Mouse (Mus musculus) myocyte (in vitro differentiated cells): ENCODE results near the gene Ecsit. TPM values are rescaled to one million over a fixed set of nuclear protein-coding genes. Genes with fewer than 3 reads are reported as not detected.
"Not testable (repeated sequence)": the region's sequence is repeated elsewhere in the genome, so short reads cannot be mapped to it uniquely, and the experiment has no call there.

Experiments
- H3K27me3 ChIP-seq: one replicate; pipeline ENCODE4 v1.6.1; 2011; ENCODE audit not compliant: control insufficient read depth, insufficient read depth, insufficient read length
- H3K36me3 ChIP-seq: one replicate; pipeline ENCODE4 v1.6.1; 2011; ENCODE audit not compliant: control insufficient read depth, insufficient read depth
- H3K4me2 ChIP-seq: one replicate; pipeline ENCODE4 v1.6.1; 2011; ENCODE audit warnings: low read depth, control low read depth
- H3K4me3 ChIP-seq: one replicate; pipeline ENCODE4 v1.5.1; 2011; ENCODE audit warnings: mild to moderate bottlenecking, control low read depth, moderate library complexity
- H3K79me2 ChIP-seq: one replicate; pipeline ENCODE4 v1.6.1; 2011; ENCODE audit not compliant: control insufficient read depth, insufficient read depth
- H3ac ChIP-seq: one replicate; pipeline ENCODE4 v1.6.1; 2011; ENCODE audit not compliant: control insufficient read depth, insufficient read length
- CEBPB ChIP-seq: IDR thresholded peaks from 2 replicates; pipeline ENCODE4 v1.6.1; 2011; ENCODE audit warnings: mild to moderate bottlenecking, moderate library complexity; ENCODE audit not compliant: poor library complexity, insufficient read depth, severe bottlenecking
- E2F4 ChIP-seq: IDR thresholded peaks from one replicate; pipeline ENCODE4 v1.6.1; 2011; ENCODE audit warnings: mild to moderate bottlenecking, control low read depth, moderate library complexity; ENCODE audit not compliant: insufficient read depth
- MAX ChIP-seq: IDR thresholded peaks from one replicate; pipeline ENCODE4 v1.6.1; 2011; ENCODE audit warnings: low read depth, mild to moderate bottlenecking, control low read depth
- MYOD1 ChIP-seq, 3 experiments: IDR thresholded peaks; one replicate each; pipeline ENCODE4 v1.6.1; 2011; ENCODE audit warnings: control low read depth in 2 of 3, low read depth in 2 of 3, mild to moderate bottlenecking in 2 of 3, moderate library complexity in 1 of 3; ENCODE audit not compliant: insufficient read length in 2 of 3, control insufficient read depth in 1 of 3
- MYOG ChIP-seq, 3 experiments: IDR thresholded peaks; one replicate each; pipeline ENCODE4 v1.6.1; 2011; ENCODE audit warnings: control low read depth in 2 of 3, low read depth in 2 of 3, mild to moderate bottlenecking in 2 of 3; ENCODE audit not compliant: insufficient read length in 2 of 3, control insufficient read depth in 1 of 3, insufficient read depth in 1 of 3
- POLR2A ChIP-seq: IDR thresholded peaks from one replicate; pipeline ENCODE4 v1.6.1; 2011; ENCODE audit warnings: low read depth, mild to moderate bottlenecking, control low read depth, moderate library complexity; ENCODE audit not compliant: insufficient read length
- POLR2AphosphoS2 ChIP-seq: IDR thresholded peaks from one replicate; pipeline ENCODE4 v1.6.1; 2011; ENCODE audit warnings: low read depth, control low read depth; ENCODE audit not compliant: insufficient read length
- REST ChIP-seq: IDR thresholded peaks from one replicate; pipeline ENCODE4 v1.6.1; 2011; ENCODE audit warnings: mild to moderate bottlenecking, control low read depth, moderate library complexity; ENCODE audit not compliant: insufficient read depth, insufficient read length
- SRF ChIP-seq: IDR thresholded peaks from one replicate; pipeline ENCODE4 v1.6.1; 2011; ENCODE audit warnings: low read depth; ENCODE audit not compliant: control insufficient read depth, insufficient read length
- TCF12 ChIP-seq: IDR thresholded peaks from one replicate; pipeline ENCODE4 v1.6.1; 2011; ENCODE audit warnings: mild to moderate bottlenecking, control low read depth; ENCODE audit not compliant: poor library complexity, insufficient read depth, severe bottlenecking
- TCF3 ChIP-seq: IDR thresholded peaks from one replicate; pipeline ENCODE4 v1.6.1; 2011; ENCODE audit warnings: low read depth, control low read depth; ENCODE audit not compliant: insufficient read length
- USF1 ChIP-seq: IDR thresholded peaks from one replicate; pipeline ENCODE4 v1.6.1; 2011; ENCODE audit warnings: low read depth, mild to moderate bottlenecking, control low read depth, moderate library complexity
- polyA plus RNA-seq: library from polyadenylated mRNA; unstranded; fragments of >200 nt; fragmentation: generic; extraction: Trizol; gene quantifications from one replicate; pipeline ENCODE4 v1.2.1, GENCODE M21; 2012; ENCODE audit warnings: missing spikeins

Ecsit gene
- polyA plus RNA-seq, 1 experiment: 37.0 TPM

DNA sequence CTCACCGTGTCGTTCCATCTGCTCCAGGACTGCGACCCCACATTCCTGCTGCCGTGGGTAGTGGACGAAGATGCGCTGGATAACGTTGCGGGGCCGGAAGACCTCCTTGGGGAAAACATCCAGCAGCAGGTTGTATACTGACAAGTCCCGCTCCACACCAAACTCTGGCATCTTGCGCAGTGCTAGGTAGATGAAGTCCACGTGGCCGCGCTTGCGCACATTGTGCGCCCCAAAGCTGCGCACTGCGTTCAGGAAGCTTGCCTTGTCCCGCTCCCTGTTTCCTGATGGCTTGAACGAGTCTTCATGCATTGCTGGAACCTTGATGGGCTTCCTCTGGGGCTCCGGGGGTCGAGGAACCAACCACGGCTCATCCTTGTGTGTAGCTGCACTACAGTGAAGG is 9.0 kb downstream of the Ecsit start:
- Histone ChIP-seq H3K27me3 (no peaks in the 10 kb centered on the region), H3K4me3 (no peak overlapping the region), H3K79me2 (no peaks in the 10 kb centered on the region), H3K36me3 (peaks cover 8% of the 10 kb centered on the region), H3ac (no peak overlapping the region), H3K4me2 (no peak overlapping the region)
- TF ChIP-seq MAX (no peak), MYOG (IDR thresholded peaks at IDR 0.05; ENCODE audit: control insufficient read depth in 1 of 3, insufficient read depth in 1 of 3, insufficient read length in 2 of 3, low read depth in 2 of 3) (no peak), SRF (no peak), REST (no peak)

DNA sequence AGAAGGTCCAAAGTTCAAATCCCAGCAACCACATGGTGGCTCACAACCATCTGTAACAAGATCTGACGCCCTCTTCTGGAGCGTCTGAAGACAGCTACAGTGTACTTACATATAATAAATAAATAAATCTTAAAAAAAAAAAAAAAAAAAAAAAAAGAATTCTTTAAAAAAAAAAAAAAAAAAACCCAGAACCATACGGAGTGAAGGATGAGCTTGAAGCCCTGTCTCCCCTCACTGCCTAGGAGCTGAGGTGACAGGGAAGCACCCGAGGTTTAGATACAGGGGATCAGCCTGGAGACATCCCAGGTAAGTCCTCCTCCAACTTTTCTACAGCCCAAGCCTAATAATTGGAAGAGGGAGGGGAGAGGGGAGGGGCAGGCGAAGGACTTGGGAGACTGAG is 9.5 kb downstream of the Ecsit start:
- H3K27me3 ChIP-seq: not testable (repeated sequence)

DNA sequence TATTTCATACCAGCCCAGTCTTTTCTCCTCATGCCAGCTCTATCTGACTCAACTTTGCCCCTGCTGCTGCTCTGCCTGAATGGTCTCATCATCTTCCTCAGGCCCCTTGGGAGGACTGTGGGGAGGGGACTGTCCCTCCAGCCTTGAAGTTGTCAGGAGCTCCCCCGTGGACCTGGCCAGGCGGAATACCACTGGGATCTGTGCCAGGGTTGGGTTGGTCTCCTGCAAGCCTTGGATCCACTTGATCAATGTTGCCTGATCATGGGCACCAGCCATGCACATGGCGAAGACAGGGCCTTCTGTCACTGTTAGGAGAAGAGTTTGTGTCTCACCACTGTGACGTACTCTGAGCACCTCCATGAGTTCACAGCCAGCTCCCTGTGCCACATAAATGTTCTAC is 13.0 kb downstream of the Ecsit start:
- H3K27me3 ChIP-seq: no peaks in the 10 kb centered on the region
- TF ChIP-seq TCF3: no peak
- no peak for TF ChIP-seq MYOG (IDR thresholded peaks at IDR 0.05; ENCODE audit: control insufficient read depth in 1 of 3, insufficient read depth in 1 of 3, insufficient read length in 2 of 3, low read depth in 2 of 3)
- TF ChIP-seq CEBPB: no peak
- no peak for TF ChIP-seq POLR2A
- no peak for TF ChIP-seq E2F4
- TF ChIP-seq MAX: no peak
- no peak for TF ChIP-seq SRF
- TF ChIP-seq TCF12: no peak
- no peak for TF ChIP-seq REST
- TF ChIP-seq MYOD1 (IDR thresholded peaks at IDR 0.05; ENCODE audit: control insufficient read depth in 1 of 3, insufficient read length in 2 of 3, low read depth in 2 of 3): no peak
- no peak for TF ChIP-seq USF1
- no peak for TF ChIP-seq POLR2AphosphoS2
- no peaks in the 10 kb centered on the region for H3K36me3 ChIP-seq
- H3K4me2 ChIP-seq: peak overlapping the region; percentile 83
- H3ac ChIP-seq: no peak overlapping the region
- H3K4me3 ChIP-seq: peak overlapping the region; percentile 26
- H3K79me2 ChIP-seq: no peaks in the 10 kb centered on the region

More for the DNA sequence above, 9.5 kb downstream of the Ecsit start:
- H3K36me3 ChIP-seq, H3K4me3 ChIP-seq, H3K79me2 ChIP-seq, H3K4me2 ChIP-seq, H3ac ChIP-seq: not testable (repeated sequence)

DNA sequence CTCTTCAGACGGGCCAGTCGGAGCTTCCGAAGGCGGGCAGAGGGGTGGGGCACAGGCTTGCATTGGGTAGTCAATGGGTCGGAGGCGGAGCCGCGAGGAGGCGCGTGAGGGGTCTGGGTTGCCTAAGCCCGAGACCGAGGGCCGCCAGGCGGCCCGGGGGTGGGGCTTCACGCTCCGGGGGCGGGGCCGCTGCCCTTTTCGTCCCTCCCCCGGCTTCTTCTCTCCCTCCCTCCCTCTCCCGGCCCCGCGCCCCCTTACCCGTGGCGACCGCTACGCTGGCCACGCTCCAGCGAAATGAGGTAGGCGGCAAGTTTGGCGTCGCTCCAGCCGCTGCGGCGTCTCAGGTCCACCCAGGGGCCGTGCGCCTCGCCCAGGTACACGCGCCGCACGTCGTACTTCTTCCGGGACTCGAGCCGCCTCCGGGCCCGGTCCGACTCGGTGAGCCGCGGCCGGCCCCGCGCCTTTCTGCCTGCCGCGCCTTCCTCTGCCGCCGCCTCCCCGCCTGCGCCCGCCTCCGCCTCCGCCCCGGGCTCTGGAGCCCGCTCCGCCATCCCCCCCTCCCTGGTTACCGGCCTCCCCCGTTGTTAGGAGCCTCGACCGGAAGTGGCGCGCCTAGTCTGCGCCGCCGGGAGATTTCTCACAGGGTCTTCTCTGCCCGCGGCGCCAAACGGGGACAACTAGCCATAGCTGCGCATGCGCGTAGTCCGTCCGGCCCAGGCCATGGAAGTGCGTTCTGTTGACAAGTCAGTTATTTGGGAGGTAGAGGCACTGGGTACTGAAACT is 14.3 kb downstream of the Ecsit start, which contains the start of the genes Gm49318 and Zfp653:
Gene Gm49318, minus strand, starts transcription at position 469 of the 783 bp plus-strand sequence.
Gene Zfp653, minus strand, starts transcription at position 586 of the 783 bp plus-strand sequence.
- Histone ChIP-seq H3ac (peak within 1 kb of the TSS; percentile 82), H3K79me2 (no peaks in the 10 kb centered on the region), H3K4me2 (peak within 1 kb of the TSS; percentile 83), H3K27me3 (no peaks in the 10 kb centered on the region), H3K36me3 (no peaks in the 10 kb centered on the region), H3K4me3 (peak within 1 kb of the TSS; percentile 26)
- TF ChIP-seq MYOG (IDR thresholded peaks at IDR 0.05; ENCODE audit: control insufficient read depth in 1 of 3, insufficient read depth in 1 of 3, insufficient read length in 2 of 3, low read depth in 2 of 3) (no peak), POLR2A (peak; percentile 71), E2F4 (peak; percentile 18), SRF (peak; percentile 10), POLR2AphosphoS2 (peak; percentile 79), TCF12 (no peak)

DNA sequence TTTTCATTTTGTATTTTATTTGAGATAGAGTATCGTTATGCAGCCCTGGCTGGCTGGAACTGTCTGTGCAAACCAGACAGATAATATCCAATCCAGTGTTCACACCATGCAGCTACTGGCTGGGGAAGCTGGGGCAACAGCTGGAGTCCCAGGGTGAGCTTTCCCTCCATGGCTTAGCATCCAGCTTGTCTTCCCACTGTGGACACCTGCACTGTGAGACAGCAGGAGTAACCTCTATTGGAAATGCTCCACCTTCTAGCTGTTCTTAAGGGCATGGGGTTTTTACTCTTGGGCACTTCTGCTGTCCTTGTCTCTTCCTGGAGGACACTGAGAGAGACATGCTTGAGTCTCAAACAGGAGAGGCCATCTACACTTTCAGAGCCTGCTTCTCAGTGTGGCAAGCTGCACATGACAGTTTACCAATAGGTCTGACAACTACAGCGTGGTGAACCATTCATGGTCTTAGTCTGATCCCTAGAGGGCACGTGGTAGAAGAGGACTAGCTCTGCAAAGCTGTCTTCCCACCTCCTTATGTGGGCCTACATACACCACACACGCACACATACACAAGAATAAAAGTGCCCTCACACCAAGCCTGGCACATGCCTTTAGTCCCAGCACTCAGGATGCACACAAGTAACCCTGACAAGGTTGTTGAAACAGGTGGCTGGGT is 15.2 kb downstream of the Ecsit start:
- no peaks in the 10 kb centered on the region for H3K27me3 ChIP-seq
- peak overlapping the region; percentile 26 for H3K4me3 ChIP-seq
- TF ChIP-seq MYOD1 (IDR thresholded peaks at IDR 0.05; ENCODE audit: control insufficient read depth in 1 of 3, insufficient read length in 2 of 3, low read depth in 2 of 3) (no peak), REST (no peak), POLR2AphosphoS2 (no peak), TCF12 (no peak), POLR2A (no peak), SRF (no peak), E2F4 (no peak), MAX (no peak), USF1 (no peak), MYOG (IDR thresholded peaks at IDR 0.05; ENCODE audit: control insufficient read depth in 1 of 3, insufficient read depth in 1 of 3, insufficient read length in 2 of 3, low read depth in 2 of 3) (no peak), CEBPB (no peak), TCF3 (no peak)
- H3K4me2 ChIP-seq: peak overlapping the region; percentile 73
- no peaks in the 10 kb centered on the region for H3K79me2 ChIP-seq
- peak overlapping the region; percentile 82 for H3ac ChIP-seq
- no peaks in the 10 kb centered on the region for H3K36me3 ChIP-seq
